Mouse (Mus musculus): ENCODE data around the gene Gm28035. TPM values are rescaled to one million over a fixed set of nuclear protein-coding genes. Genes with fewer than 3 reads are reported as not detected.

Gene Gm28035
- polyA plus RNA-seq, 1 experiment from 2014 or later, result 0.16 TPM

GRCm38 (mm10) chr2:30263811-30264210 is 23.4 kb downstream of the Gm28035 start:
- Histone ChIP-seq H3K27ac (ENCODE audit: low read depth, low read length) (no peak overlapping the region; the same call in 1 of the 2 replicates), H3K9me3 (ENCODE audit: control insufficient read depth, low read length) (no peaks in the 10 kb centered on the region), H3K9ac (ENCODE audit: low read depth, low read length) (no peak overlapping the region), H3K27me3 (replicated peaks; ENCODE audit: control insufficient read depth, insufficient read depth, low read length) (no peaks in the 10 kb centered on the region), H3K36me3 (ENCODE audit: control insufficient read depth, insufficient read depth, low read length) (peaks cover 17% of the 10 kb centered on the region), H3K4me1 (ENCODE audit: control insufficient read depth, insufficient read depth, low read depth, low read length) (peaks cover 33% of the 10 kb centered on the region), H3K4me2 (ENCODE audit: low read length) (no peak overlapping the region), H3K4me3 (ENCODE audit: low read length) (no peak overlapping the region)
- WGBS, result 94% methylated on average over 6 of the region's 6 CpGs
- no peak for ATAC-seq

GRCm38 (mm10) chr2:30264671-30265519 is 24.5 kb downstream of the Gm28035 start:
- no peak for ATAC-seq
- Histone ChIP-seq H3K9me3 (ENCODE audit: control insufficient read depth, low read length) (no peaks in the 10 kb centered on the region), H3K4me2 (ENCODE audit: low read length) (no peak overlapping the region), H3K4me1 (ENCODE audit: control insufficient read depth, insufficient read depth, low read depth, low read length) (peaks cover 33% of the 10 kb centered on the region), H3K27me3 (replicated peaks; ENCODE audit: control insufficient read depth, insufficient read depth, low read length) (no peaks in the 10 kb centered on the region), H3K36me3 (ENCODE audit: control insufficient read depth, insufficient read depth, low read length) (peaks cover 16% of the 10 kb centered on the region), H3K27ac (ENCODE audit: low read depth, low read length) (peak overlapping the region; percentile 59), H3K9ac (ENCODE audit: low read depth, low read length) (no peak overlapping the region), H3K4me3 (ENCODE audit: low read length) (no peak overlapping the region)
- 58% methylated on average over 7 of the region's 7 CpGs for WGBS

- peak within 1 kb of the TSS; percentile 59 for H3K27ac ChIP-seq (ENCODE audit: low read depth, low read length)
- H3K9me3 ChIP-seq (ENCODE audit: control insufficient read depth, low read length), result no peaks in the 10 kb centered on the region
- peak within 1 kb of the TSS; percentile 13; the same call in 1 of the 2 replicates for H3K9ac ChIP-seq (ENCODE audit: low read depth, low read length)
- H3K36me3 ChIP-seq (ENCODE audit: control insufficient read depth, insufficient read depth, low read length), result peaks cover 16% of the 10 kb centered on the region
- WGBS, result 34% methylated on average over 5 of the region's 5 CpGs
- peaks cover 33% of the 10 kb centered on the region for H3K4me1 ChIP-seq (ENCODE audit: control insufficient read depth, insufficient read depth, low read depth, low read length)
- H3K4me2 ChIP-seq (ENCODE audit: low read length), result no peak within 1 kb of the TSS
- no peak within 1 kb of the TSS for H3K4me3 ChIP-seq (ENCODE audit: low read length)
- H3K27me3 ChIP-seq (replicated peaks; ENCODE audit: control insufficient read depth, insufficient read depth, low read length), result no peaks in the 10 kb centered on the region
- ATAC-seq, result peak; percentile 70
Measured at GRCm38 (mm10) chr2:30265767-30266253, 25.4 kb downstream of the Gm28035 start, which contains the start of gene Phyhd1. Gene Phyhd1 (plus strand): TSS chr2:30266203.

- Histone ChIP-seq H3K36me3 (ENCODE audit: control insufficient read depth, insufficient read depth, low read length) (peaks cover 16% of the 10 kb centered on the region), H3K9me3 (ENCODE audit: control insufficient read depth, low read length) (no peaks in the 10 kb centered on the region), H3K27me3 (replicated peaks; ENCODE audit: control insufficient read depth, insufficient read depth, low read length) (no peaks in the 10 kb centered on the region), H3K27ac (ENCODE audit: low read depth, low read length) (peak overlapping the region; percentile 59), H3K4me2 (ENCODE audit: low read length) (no peak overlapping the region), H3K4me1 (ENCODE audit: control insufficient read depth, insufficient read depth, low read depth, low read length) (peaks cover 33% of the 10 kb centered on the region), H3K9ac (ENCODE audit: low read depth, low read length) (no peak overlapping the region), H3K4me3 (ENCODE audit: low read length) (no peak overlapping the region)
- WGBS, result 29% methylated on average over 4 of the region's 4 CpGs
- ATAC-seq, result no peak
Measured at GRCm38 (mm10) chr2:30266392-30266941, 26.1 kb downstream of the Gm28035 start.

- Histone ChIP-seq H3K27ac (ENCODE audit: low read depth, low read length) (no peak overlapping the region), H3K9ac (ENCODE audit: low read depth, low read length) (no peak overlapping the region), H3K9me3 (ENCODE audit: control insufficient read depth, low read length) (no peaks in the 10 kb centered on the region), H3K36me3 (ENCODE audit: control insufficient read depth, insufficient read depth, low read length) (peaks cover 14% of the 10 kb centered on the region), H3K4me1 (ENCODE audit: control insufficient read depth, insufficient read depth, low read depth, low read length) (peaks cover 26% of the 10 kb centered on the region), H3K4me3 (ENCODE audit: low read length) (no peak overlapping the region), H3K4me2 (ENCODE audit: low read length) (no peak overlapping the region), H3K27me3 (replicated peaks; ENCODE audit: control insufficient read depth, insufficient read depth, low read length) (no peaks in the 10 kb centered on the region)
- 100% methylated on average over 2 of the region's 2 CpGs for WGBS
- ATAC-seq, result no peak
Measured at GRCm38 (mm10) chr2:30267466-30267865, 27.1 kb downstream of the Gm28035 start.

GRCm38 (mm10) chr2:30268371-30268770 is 28.0 kb downstream of the Gm28035 start:
- Histone ChIP-seq H3K36me3 (ENCODE audit: control insufficient read depth, insufficient read depth, low read length) (peaks cover 12% of the 10 kb centered on the region), H3K4me1 (ENCODE audit: control insufficient read depth, insufficient read depth, low read depth, low read length) (peaks cover 22% of the 10 kb centered on the region), H3K4me3 (ENCODE audit: low read length) (no peak overlapping the region), H3K9ac (ENCODE audit: low read depth, low read length) (no peak overlapping the region), H3K27ac (ENCODE audit: low read depth, low read length) (no peak overlapping the region), H3K9me3 (ENCODE audit: control insufficient read depth, low read length) (no peaks in the 10 kb centered on the region), H3K27me3 (replicated peaks; ENCODE audit: control insufficient read depth, insufficient read depth, low read length) (no peaks in the 10 kb centered on the region), H3K4me2 (ENCODE audit: low read length) (no peak overlapping the region)
- ATAC-seq, result no peak
- WGBS, result 76% methylated on average over 4 of the region's 4 CpGs

- no peak for ATAC-seq
- no peak overlapping the region for H3K4me3 ChIP-seq (ENCODE audit: low read length)
- 0 out of 2 replicates have a peak, but pooled peaks cover 4% of the 10 kb centered on the region for H3K36me3 ChIP-seq (ENCODE audit: control insufficient read depth, insufficient read depth, low read length)
- no peaks in the 10 kb centered on the region for H3K9me3 ChIP-seq (ENCODE audit: control insufficient read depth, low read length)
- 91% methylated on average over 17 of the region's 17 CpGs for WGBS
- H3K4me2 ChIP-seq (ENCODE audit: low read length), result no peak overlapping the region
- H3K9ac ChIP-seq (ENCODE audit: low read depth, low read length), result no peak overlapping the region
- H3K4me1 ChIP-seq (ENCODE audit: control insufficient read depth, insufficient read depth, low read depth, low read length), result peaks cover 21% of the 10 kb centered on the region
- no peak overlapping the region for H3K27ac ChIP-seq (ENCODE audit: low read depth, low read length)
- no peaks in the 10 kb centered on the region for H3K27me3 ChIP-seq (replicated peaks; ENCODE audit: control insufficient read depth, insufficient read depth, low read length)
Measured at GRCm38 (mm10) chr2:30269241-30269990, 29.0 kb downstream of the Gm28035 start.

GRCm38 (mm10) chr2:30270134-30270533 is 29.8 kb downstream of the Gm28035 start:
- H3K4me2 ChIP-seq (ENCODE audit: low read length), result no peak overlapping the region
- H3K4me3 ChIP-seq (ENCODE audit: low read length), result no peak overlapping the region
- H3K9ac ChIP-seq (ENCODE audit: low read depth, low read length), result no peak overlapping the region
- no peaks in the 10 kb centered on the region for H3K9me3 ChIP-seq (ENCODE audit: control insufficient read depth, low read length)
- WGBS, result 43% methylated on average over 1 of the region's 1 CpGs
- H3K36me3 ChIP-seq (ENCODE audit: control insufficient read depth, insufficient read depth, low read length), result no peaks in the 10 kb centered on the region
- peak; percentile 71 for ATAC-seq
- peaks cover 14% of the 10 kb centered on the region for H3K4me1 ChIP-seq (ENCODE audit: control insufficient read depth, insufficient read depth, low read depth, low read length)
- no peak overlapping the region for H3K27ac ChIP-seq (ENCODE audit: low read depth, low read length)
- H3K27me3 ChIP-seq (replicated peaks; ENCODE audit: control insufficient read depth, insufficient read depth, low read length), result no peaks in the 10 kb centered on the region

GRCm38 (mm10) chr2:30280743-30281142 is 40.4 kb downstream of the Gm28035 start, which contains the start of gene Gm28038:
Gene Gm28038 (plus strand): TSS chr2:30281043.
- no peak within 1 kb of the TSS for H3K4me2 ChIP-seq (ENCODE audit: low read length)
- no peak within 1 kb of the TSS for H3K4me3 ChIP-seq (ENCODE audit: low read length)
- 90% methylated on average over 11 of the region's 11 CpGs for WGBS
- no peaks in the 10 kb centered on the region for H3K9me3 ChIP-seq (ENCODE audit: control insufficient read depth, low read length)
- H3K4me1 ChIP-seq (ENCODE audit: control insufficient read depth, insufficient read depth, low read depth, low read length), result peaks cover 8% of the 10 kb centered on the region
- no peaks in the 10 kb centered on the region for H3K36me3 ChIP-seq (ENCODE audit: control insufficient read depth, insufficient read depth, low read length)
- H3K9ac ChIP-seq (ENCODE audit: low read depth, low read length), result no peak within 1 kb of the TSS
- ATAC-seq, result no peak
- no peaks in the 10 kb centered on the region for H3K27me3 ChIP-seq (replicated peaks; ENCODE audit: control insufficient read depth, insufficient read depth, low read length)
- no peak within 1 kb of the TSS for H3K27ac ChIP-seq (ENCODE audit: low read depth, low read length)
